Mouse (Mus musculus): ENCODE measurements around the gene Gpkow. TPM values are rescaled to one million over a fixed set of nuclear protein-coding genes. Genes with fewer than 3 reads are reported as not detected.
"Not testable (repeated sequence)": the region's sequence is repeated elsewhere in the genome, so short reads cannot be mapped to it uniquely, and the experiment has no call there.

Gene Gpkow
- polyA plus RNA-seq, 1 experiment from 2014 or later: 33.5 TPM

DNA sequence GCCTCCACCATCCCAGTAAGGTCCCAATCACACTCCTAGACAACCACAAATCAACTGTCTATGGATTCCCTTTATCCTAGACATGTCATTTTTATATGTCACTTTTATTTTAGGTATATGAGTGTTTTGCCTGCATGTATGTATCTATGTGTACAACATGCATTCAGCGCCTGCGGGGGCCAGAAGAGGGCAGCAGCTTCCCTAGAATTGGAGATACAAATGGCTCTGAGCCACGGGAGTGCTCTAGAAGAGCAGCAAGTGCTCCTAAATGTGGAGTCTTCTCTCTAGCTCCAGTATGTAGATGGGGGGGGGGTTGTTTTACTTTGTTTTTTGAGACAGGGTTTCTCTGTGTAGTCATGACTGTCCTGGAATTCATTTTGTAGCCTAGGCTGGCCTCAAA is 56.7 kb downstream of the Gpkow start:
- not testable (repeated sequence) for H3K27me3 ChIP-seq (ENCODE audit: control insufficient read depth, insufficient read depth, low read length); ATAC-seq (replicated peaks; ENCODE audit: extremely low read depth, insufficient read depth, low FRiP score); H3K4me1 ChIP-seq (ENCODE audit: control insufficient read depth, insufficient read depth, low read length); H3K36me3 ChIP-seq (ENCODE audit: control insufficient read depth, insufficient read depth); H3K4me2 ChIP-seq (ENCODE audit: low read depth, low read length); H3K4me3 ChIP-seq (ENCODE audit: low read length); H3K9me3 ChIP-seq (replicated peaks; ENCODE audit: control insufficient read depth, low read length); H3K27ac ChIP-seq (ENCODE audit: low read length); H3K9ac ChIP-seq (ENCODE audit: low read length)
- WGBS: 17% methylated on average over 3 of the region's 3 CpGs

Other genes starting within 250 kb of the Gpkow start
- gene Foxp3, start 123.5 kb upstream of the Gpkow start, polyA plus RNA-seq (2015; fragmentation: Nextera tagmentation; extraction: Ambion mirVana): 0.06 and 0.12 TPM in 2 replicates
- 1.2 and 1.8 TPM in 2 replicates for gene Ppp1r3f, start 122.8 kb upstream of the Gpkow start, polyA plus RNA-seq (2015; fragmentation: Nextera tagmentation; extraction: Ambion mirVana)
- 20.8 and 23.0 TPM in 2 replicates for gene Ccdc22, start 91.6 kb upstream of the Gpkow start, polyA plus RNA-seq (2015; fragmentation: Nextera tagmentation; extraction: Ambion mirVana)
- gene Cacna1f, start 90.0 kb upstream of the Gpkow start, polyA plus RNA-seq (2015; fragmentation: Nextera tagmentation; extraction: Ambion mirVana): not detected in 2 replicates
- gene Syp, start 58.7 kb upstream of the Gpkow start, polyA plus RNA-seq (2015; fragmentation: Nextera tagmentation; extraction: Ambion mirVana): 0.95 and 1.4 TPM in 2 replicates
- gene Prickle3, start 39.9 kb upstream of the Gpkow start, polyA plus RNA-seq (2015; fragmentation: Nextera tagmentation; extraction: Ambion mirVana): 10.0 and 10.5 TPM in 2 replicates
- gene Plp2, start 25.7 kb upstream of the Gpkow start, polyA plus RNA-seq (2015; fragmentation: Nextera tagmentation; extraction: Ambion mirVana): 142 and 150 TPM in 2 replicates
- gene Magix, start 15.9 kb upstream of the Gpkow start, polyA plus RNA-seq (2015; fragmentation: Nextera tagmentation; extraction: Ambion mirVana): 0.60 and 1.1 TPM in 2 replicates
- gene Wdr45, start 17.2 kb downstream of the Gpkow start, polyA plus RNA-seq (2015; fragmentation: Nextera tagmentation; extraction: Ambion mirVana): 31.5 and 35.3 TPM in 2 replicates
- not detected in 2 replicates for gene Gm45208, start 25.1 kb downstream of the Gpkow start, polyA plus RNA-seq (2015; fragmentation: Nextera tagmentation; extraction: Ambion mirVana)
- 32.4 and 34.0 TPM in 2 replicates for gene Praf2, start 31.3 kb downstream of the Gpkow start, polyA plus RNA-seq (2015; fragmentation: Nextera tagmentation; extraction: Ambion mirVana)
- gene Ccdc120, start 53.8 kb downstream of the Gpkow start, polyA plus RNA-seq (2015; fragmentation: Nextera tagmentation; extraction: Ambion mirVana): 4.1 and 8.5 TPM in 2 replicates
- gene Tfe3, start 65.4 kb downstream of the Gpkow start, polyA plus RNA-seq (2015; fragmentation: Nextera tagmentation; extraction: Ambion mirVana): 19.1 TPM in 2 replicates
- 29.8 and 30.7 TPM in 2 replicates for gene Gripap1, start 92.6 kb downstream of the Gpkow start, polyA plus RNA-seq (2015; fragmentation: Nextera tagmentation; extraction: Ambion mirVana)
- gene Kcnd1, start 125.2 kb downstream of the Gpkow start, polyA plus RNA-seq (2015; fragmentation: Nextera tagmentation; extraction: Ambion mirVana): 0.46 and 0.54 TPM in 2 replicates
- gene Otud5, start 144.2 kb downstream of the Gpkow start, polyA plus RNA-seq (2015; fragmentation: Nextera tagmentation; extraction: Ambion mirVana): 27.1 and 27.4 TPM in 2 replicates
- 6.1 and 6.4 TPM in 2 replicates for gene Pim2, start 181.1 kb downstream of the Gpkow start, polyA plus RNA-seq (2015; fragmentation: Nextera tagmentation; extraction: Ambion mirVana)
- gene Slc35a2, start 186.9 kb downstream of the Gpkow start, polyA plus RNA-seq (2015; fragmentation: Nextera tagmentation; extraction: Ambion mirVana): 28.9 and 30.5 TPM in 2 replicates
- gene Pqbp1, start 202.1 kb downstream of the Gpkow start, polyA plus RNA-seq (2015; fragmentation: Nextera tagmentation; extraction: Ambion mirVana): 74.7 and 82.7 TPM in 2 replicates
- gene Timm17b, start 202.2 kb downstream of the Gpkow start, polyA plus RNA-seq (2015; fragmentation: Nextera tagmentation; extraction: Ambion mirVana): 114 and 122 TPM in 2 replicates
- not detected in 2 replicates for gene Gm10491, start 210.7 kb downstream of the Gpkow start, polyA plus RNA-seq (2015; fragmentation: Nextera tagmentation; extraction: Ambion mirVana)
- gene Gm10490, start 212.4 kb downstream of the Gpkow start, polyA plus RNA-seq (2015; fragmentation: Nextera tagmentation; extraction: Ambion mirVana): not detected in 2 replicates
- 0.32 and 0.42 TPM in 2 replicates for gene Pcsk1n, start 222.7 kb downstream of the Gpkow start, polyA plus RNA-seq (2015; fragmentation: Nextera tagmentation; extraction: Ambion mirVana)
- gene Eras, start 231.5 kb downstream of the Gpkow start, polyA plus RNA-seq (2015; fragmentation: Nextera tagmentation; extraction: Ambion mirVana): not detected in 2 replicates

All from heart, embryonic 16.5 days (tissue).